Mouse (Mus musculus) CH12.LX (cell line): ENCODE measurements around the gene Mrpl3. TPM values are rescaled to one million over a fixed set of nuclear protein-coding genes. Genes with fewer than 3 reads are reported as not detected.

ENCODE experiments used
- DNase-seq: peaks from one replicate; pipeline ENCODE4 v3.0.0-alpha.2; 2013; ENCODE audit errors: extremely low read depth
- H3K27ac ChIP-seq: 2 replicates; pipeline ENCODE4 v1.5.1; 2012; ENCODE audit warnings: low read depth, mild to moderate bottlenecking, control low read depth, moderate library complexity; ENCODE audit not compliant: insufficient read depth
- H3K27me3 ChIP-seq: replicated peaks from 2 replicates; pipeline ENCODE3; 2012; ENCODE audit warnings: inconsistent platforms
- H3K36me3 ChIP-seq, 2 experiments: replicated peaks in 1 of 2; 2 replicates each; pipeline versions ENCODE3 to v1.6.1; 2012; ENCODE audit warnings: inconsistent platforms in 1 of 2, low read length in 1 of 2, mild to moderate bottlenecking in 1 of 2, mixed read lengths in 1 of 2, moderate library complexity in 1 of 2; ENCODE audit not compliant: control insufficient read depth in 1 of 2, insufficient read depth in 1 of 2
- H3K4me1 ChIP-seq, 2 experiments: 2 replicates each; pipeline ENCODE4 v1.6.1; 2012; ENCODE audit warnings: inconsistent platforms in 1 of 2, moderate library complexity in 1 of 2; ENCODE audit not compliant: insufficient read depth in 2 of 2, control insufficient read depth in 1 of 2
- H3K4me2 ChIP-seq: 2 replicates; pipeline ENCODE4 v1.6.1; 2012; ENCODE audit warnings: low read depth, mild to moderate bottlenecking, control low read depth; ENCODE audit not compliant: poor library complexity, insufficient read depth, severe bottlenecking
- H3K4me3 ChIP-seq, 3 experiments: fragments of 150-350 bp in 1 of 3; sonication (generic) in 1 of 3; replicated peaks in 1 of 3; 2 replicates each; pipeline versions ENCODE3 to v1.5.1; 2011 to 2012; ENCODE audit warnings: low read depth in 2 of 3, low read length in 2 of 3, mild to moderate bottlenecking in 2 of 3, moderate library complexity in 2 of 3, control low read depth in 1 of 3, improper control_type of control experiment in 1 of 3, inconsistent platforms in 1 of 3, mixed read lengths in 1 of 3; ENCODE audit not compliant: poor library complexity in 1 of 3
- H3K79me2 ChIP-seq: replicated peaks from 2 replicates; pipeline ENCODE4 v1.6.1; 2012; ENCODE audit warnings: mild to moderate bottlenecking, moderate library complexity; ENCODE audit not compliant: control insufficient read depth, poor library complexity, insufficient read depth, severe bottlenecking; ENCODE audit errors: extremely low read depth
- H3K9ac ChIP-seq: 2 replicates; pipeline ENCODE4 v1.6.1; 2012; ENCODE audit warnings: low read depth, mild to moderate bottlenecking, control low read depth, moderate library complexity; ENCODE audit not compliant: insufficient read depth
- H3K9me3 ChIP-seq: replicated peaks from 2 replicates; pipeline ENCODE3; 2012; ENCODE audit warnings: low read length, inconsistent platforms, mixed read lengths
- BHLHE40 ChIP-seq: IDR thresholded peaks from 2 replicates; pipeline ENCODE4 v1.6.1; 2011; ENCODE audit warnings: mild to moderate bottlenecking, low read depth, low read length, improper control_type of control experiment
- CHD2 ChIP-seq: IDR thresholded peaks from 2 replicates; pipeline ENCODE4 v1.6.1; 2011; ENCODE audit warnings: low read length, improper control_type of control experiment
- E2F4 ChIP-seq: IDR thresholded peaks from 2 replicates; pipeline ENCODE4 v1.6.1; 2011; ENCODE audit warnings: low read depth, low read length, improper control_type of control experiment; ENCODE audit not compliant: insufficient replicate concordance
- EP300 ChIP-seq: IDR thresholded peaks from 2 replicates; pipeline ENCODE4 v1.6.1; 2011; ENCODE audit warnings: low read length, improper control_type of control experiment
- ETS1 ChIP-seq: conservative IDR thresholded peaks from 2 replicates; pipeline ENCODE4 v1.6.1; 2012; ENCODE audit warnings: low read depth, mild to moderate bottlenecking, inconsistent platforms, low read length, improper control_type of control experiment, moderate library complexity
- JUN ChIP-seq: IDR thresholded peaks from 2 replicates; pipeline ENCODE4 v1.6.1; 2011; ENCODE audit warnings: low read depth, mild to moderate bottlenecking, low read length, improper control_type of control experiment, moderate library complexity; ENCODE audit not compliant: insufficient read depth
- MAFK ChIP-seq: IDR thresholded peaks from 2 replicates; pipeline ENCODE4 v1.6.1; 2011; ENCODE audit warnings: low read length, improper control_type of control experiment; ENCODE audit not compliant: insufficient replicate concordance
- MEF2A ChIP-seq: IDR thresholded peaks from 2 replicates; pipeline ENCODE4 v1.6.1; 2014; ENCODE audit warnings: low read depth, mild to moderate bottlenecking, inconsistent platforms, low read length, improper control_type of control experiment, borderline replicate concordance
- MYC ChIP-seq: IDR thresholded peaks from 2 replicates; pipeline ENCODE4 v1.6.1; 2011; ENCODE audit warnings: low read depth, mild to moderate bottlenecking, improper control_type of control experiment, low read length
- NELFE ChIP-seq: IDR thresholded peaks from 2 replicates; pipeline ENCODE4 v1.6.1; 2011; ENCODE audit warnings: low read depth, low read length, improper control_type of control experiment
- POLR2A ChIP-seq: IDR thresholded peaks from 2 replicates; pipeline ENCODE4 v1.6.1; 2011; ENCODE audit warnings: low read depth, mild to moderate bottlenecking, improper control_type of control experiment, low read length
- RCOR1 ChIP-seq: conservative IDR thresholded peaks from 2 replicates; pipeline ENCODE4 v1.6.1; 2012; ENCODE audit warnings: low read depth, mild to moderate bottlenecking, inconsistent platforms, low read length, improper control_type of control experiment
- TBP ChIP-seq: conservative IDR thresholded peaks from 2 replicates; pipeline ENCODE4 v1.6.1; 2011; ENCODE audit warnings: low read depth, low read length, improper control_type of control experiment
- TCF12 ChIP-seq: IDR thresholded peaks from 2 replicates; pipeline ENCODE4 v1.6.1; 2014; ENCODE audit warnings: low read depth, mild to moderate bottlenecking, inconsistent platforms, low read length, improper control_type of control experiment
- UBTF ChIP-seq: IDR thresholded peaks from 2 replicates; pipeline ENCODE4 v1.6.1; 2012; ENCODE audit warnings: low read depth, mild to moderate bottlenecking, inconsistent platforms, low read length, improper control_type of control experiment, moderate library complexity
- ZC3H11A ChIP-seq: IDR thresholded peaks from 2 replicates; pipeline ENCODE4 v1.6.1; 2012; ENCODE audit warnings: low read depth, mild to moderate bottlenecking, inconsistent platforms, low read length, improper control_type of control experiment
- ZNF384 ChIP-seq: IDR thresholded peaks from 2 replicates; pipeline ENCODE4 v1.6.1; 2012; ENCODE audit warnings: low read depth, low read length, improper control_type of control experiment, inconsistent platforms
- dilution Hi-C: fragments of 300-500 bp; cut with MboI; formaldehyde crosslinking; loops from 2 replicates; pipeline ENCODE4 v1.14.3; 2020; ENCODE audit warnings: low sequenced_read_pairs; ENCODE audit not compliant: extremely low pct_unique_long_range_greater_than_20kb, extremely low pct_ligation_motif_present
- in situ Hi-C: fragments of 300-500 bp; cut with MboI; formaldehyde crosslinking; loops from 3 replicates; pipeline ENCODE4 v1.14.3; 2019; ENCODE audit warnings: low sequenced_read_pairs, low pct_ligation_motif_present, low pct_unique_long_range_greater_than_20kb, mixed read lengths
- polyA plus RNA-seq: library from polyadenylated mRNA; unstranded; fragments of >175 nt; gene quantifications from 2 replicates; pipeline ENCODE4 v1.2.1, GENCODE M21; 2012; ENCODE audit warnings: low read depth; ENCODE audit not compliant: insufficient read length
- total RNA-seq, 2 experiments: library from RNA; depleted of rRNA; stranded (reverse); fragments of 300-350 nt in 1 of 2; fragments of >200 nt in 1 of 2; gene quantifications; 2 replicates each; pipeline ENCODE4 v1.2.3; 2012 to 2014

The Mrpl3 gene
- total and polyA plus RNA-seq, 3 experiments, result 106 to 224 (median 185) TPM

- in situ Hi-C loops, result loop anchor here (25.0 kb wide), 1 partner anchor 333 kb away; the partner anchor contains the start of genes Aste1 and Nek11
- peaks cover 20% of the 10 kb centered on the region for H3K79me2 ChIP-seq
- H3K9me3 ChIP-seq, result no peaks in the 10 kb centered on the region
- peak overlapping the region; percentile 93 for H3K9ac ChIP-seq
- no peak overlapping the region for H3K27ac ChIP-seq
- H3K36me3 ChIP-seq, result peaks cover 34 to 42% of the 10 kb centered on the region in 2 experiments
- H3K4me1 ChIP-seq, result peaks cover 3 to 14% of the 10 kb centered on the region in 2 experiments; a peak in 2 of 4 replicates
- H3K4me2 ChIP-seq, result peak overlapping the region; percentile 95; the same call in 1 of the 2 replicates
- TF ChIP-seq JUN (no peak), MAFK (no peak), MYC (no peak), EP300 (no peak), BHLHE40 (no peak), ETS1 (no peak), RCOR1 (no peak), CHD2 (no peak), UBTF (no peak), E2F4 (no peak), TBP (no peak), ZNF384 (no peak), POLR2A (no peak)
- peaks cover 8% of the 10 kb centered on the region for H3K27me3 ChIP-seq
- dilution Hi-C loops, result no loop called here
- peak; percentile 10 for DNase-seq
- peak overlapping the region; percentile 89 to 99 (median 92) for H3K4me3 ChIP-seq
Observed at GRCm38 (mm10) chr9:105053812-105054211, 773 bp downstream of the Mrpl3 start.

GRCm38 (mm10) chr9:105069106-105069505, 16.1 kb downstream of the Mrpl3 start:
- dilution Hi-C loops, result no loop called here
- no peak overlapping the region for H3K27ac ChIP-seq
- TF ChIP-seq NELFE, result no peak
- no peak for TF ChIP-seq BHLHE40
- no peak for TF ChIP-seq TCF12
- no peak for TF ChIP-seq MEF2A
- TF ChIP-seq EP300, result no peak
- TF ChIP-seq ZNF384, result no peak
- no peak for TF ChIP-seq ZC3H11A

More at GRCm38 (mm10) chr9:105069106-105069505, 16.1 kb downstream of the Mrpl3 start:
- Histone ChIP-seq H3K4me1 (no peaks in the 10 kb centered on the region), H3K9me3 (no peaks in the 10 kb centered on the region), H3K4me3 (no peak overlapping the region), H3K36me3 (peaks cover 70 to 99% of the 10 kb centered on the region in 2 experiments), H3K79me2 (no peaks in the 10 kb centered on the region), H3K27me3 (no peaks in the 10 kb centered on the region), H3K4me2 (no peak overlapping the region), H3K9ac (no peak overlapping the region)
- in situ Hi-C loops, result loop anchor here (25.0 kb wide), 1 partner anchor 318 kb away; the partner anchor contains the start of genes Aste1 and Nek11
- no peak for DNase-seq
